Mouse (Mus musculus): Measurements from ENCODE around the gene Vmp1. TPM values are rescaled to one million over a fixed set of nuclear protein-coding genes. Genes with fewer than 3 reads are reported as not detected.

Vmp1 gene
- total and polyA plus RNA-seq, 2 experiments from 2014 or later = 45.3 to 136 TPM

DNA sequence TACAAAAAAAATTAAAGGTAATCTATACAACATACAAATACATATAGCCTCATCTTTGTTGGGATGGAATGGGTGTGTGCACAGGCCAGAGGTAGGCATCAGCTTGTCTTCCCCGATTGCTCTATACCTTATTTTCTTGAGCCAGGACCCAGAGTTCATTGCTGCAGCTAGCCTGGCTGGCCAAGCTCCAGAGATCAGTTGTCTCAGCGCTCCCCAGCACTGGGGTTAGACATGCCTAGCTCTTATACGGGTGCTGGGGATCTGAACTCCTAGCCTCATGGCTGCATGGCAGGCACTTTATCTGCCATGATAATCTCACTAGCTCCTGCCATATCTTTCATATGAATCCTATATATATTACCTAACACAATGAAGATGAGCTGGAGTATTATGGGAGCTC lies 15.5 kb downstream of the Vmp1 start:
- Histone ChIP-seq H3K27ac (ENCODE audit: low read depth, low read length) (no peak overlapping the region), H3K9me3 (ENCODE audit: low read length) (no peaks in the 10 kb centered on the region), H3K4me2 (ENCODE audit: low read depth, low read length, poor library complexity, severe bottlenecking) (no peak overlapping the region), H3K4me3 (ENCODE audit: low read depth, low read length) (no peak overlapping the region), H3K4me1 (ENCODE audit: insufficient read depth, low read length) (no peaks in the 10 kb centered on the region), H3K27me3 (ENCODE audit: insufficient read depth, low read length) (no peaks in the 10 kb centered on the region), H3K36me3 (ENCODE audit: insufficient read depth, low read length) (peaks cover 5% of the 10 kb centered on the region), H3K9ac (replicated peaks; ENCODE audit: low read length, poor library complexity, severe bottlenecking) (no peak overlapping the region)
- no peak for ATAC-seq (ENCODE audit: low FRiP score)
- TF ChIP-seq CTCF (IDR thresholded peaks at IDR 0.05) = no peak
- DNase-seq (ENCODE audit: low spot score) = no peak
- WGBS = 89% methylated on average over 3 of the region's 3 CpGs

DNA sequence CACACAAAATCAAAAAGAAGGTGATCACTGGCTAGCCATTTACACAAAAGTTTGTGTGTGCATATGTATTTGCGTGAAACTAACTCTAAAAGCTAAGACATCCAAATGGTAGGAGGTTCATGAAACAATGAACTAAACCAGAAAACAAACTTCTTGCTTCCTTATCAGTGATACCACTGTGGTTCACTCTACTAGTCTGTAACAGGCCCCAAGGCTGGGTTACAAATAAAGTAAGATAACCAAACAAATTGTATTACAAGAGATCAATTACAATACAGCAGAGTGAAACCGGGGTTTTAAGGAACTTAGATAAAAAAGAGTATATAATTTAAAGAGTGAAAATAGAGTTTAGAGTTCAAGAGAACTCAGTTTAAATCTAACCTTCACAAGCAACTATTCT lies 16.1 kb downstream of the Vmp1 start:
- Histone ChIP-seq H3K27me3 (ENCODE audit: insufficient read depth, low read length) (no peaks in the 10 kb centered on the region), H3K9me3 (ENCODE audit: low read length) (no peaks in the 10 kb centered on the region), H3K4me3 (ENCODE audit: low read depth, low read length) (no peak overlapping the region), H3K4me1 (ENCODE audit: insufficient read depth, low read length) (no peaks in the 10 kb centered on the region), H3K27ac (ENCODE audit: low read depth, low read length) (no peak overlapping the region), H3K36me3 (ENCODE audit: insufficient read depth, low read length) (peaks cover 7% of the 10 kb centered on the region), H3K9ac (replicated peaks; ENCODE audit: low read length, poor library complexity, severe bottlenecking) (no peak overlapping the region), H3K4me2 (ENCODE audit: low read depth, low read length, poor library complexity, severe bottlenecking) (no peak overlapping the region)
- WGBS = 97% methylated on average over 2 of the region's 2 CpGs
- DNase-seq (ENCODE audit: low spot score) = no peak
- TF ChIP-seq CTCF (IDR thresholded peaks at IDR 0.05) = no peak
- no peak for ATAC-seq (ENCODE audit: low FRiP score)

DNA sequence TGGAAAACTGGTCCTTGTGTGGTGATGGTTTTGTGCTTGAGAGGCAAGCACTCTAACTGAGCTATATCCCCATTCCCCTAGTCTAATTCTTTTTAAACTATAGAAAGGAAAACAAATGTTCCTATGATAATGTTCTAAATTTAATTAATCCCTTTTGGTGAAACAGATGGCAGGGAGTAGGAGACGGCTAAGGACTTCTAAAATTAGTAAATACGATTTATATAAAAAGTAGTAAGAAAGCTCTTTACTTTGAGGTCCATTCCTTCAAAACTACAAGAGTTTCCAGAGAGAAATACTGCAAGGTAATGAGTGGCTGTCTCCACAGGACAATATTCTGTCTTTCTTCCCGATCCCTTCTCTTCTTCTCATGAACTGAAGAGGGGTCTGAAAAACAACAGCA lies 19.2 kb downstream of the Vmp1 start:
- Histone ChIP-seq H3K4me2 (ENCODE audit: low read depth, low read length, poor library complexity, severe bottlenecking) (no peak overlapping the region), H3K4me1 (ENCODE audit: insufficient read depth, low read length) (no peaks in the 10 kb centered on the region), H3K27me3 (ENCODE audit: insufficient read depth, low read length) (no peaks in the 10 kb centered on the region), H3K36me3 (ENCODE audit: insufficient read depth, low read length) (peaks cover 10% of the 10 kb centered on the region), H3K27ac (ENCODE audit: low read depth, low read length) (no peak overlapping the region), H3K9ac (replicated peaks; ENCODE audit: low read length, poor library complexity, severe bottlenecking) (no peak overlapping the region), H3K4me3 (ENCODE audit: low read depth, low read length) (no peak overlapping the region), H3K9me3 (ENCODE audit: low read length) (no peaks in the 10 kb centered on the region)
- WGBS = 93% methylated on average over 3 of the region's 3 CpGs
- DNase-seq (ENCODE audit: low spot score) (no peak), ATAC-seq (ENCODE audit: low FRiP score) (no peak)
- no peak for TF ChIP-seq CTCF (IDR thresholded peaks at IDR 0.05)

DNA sequence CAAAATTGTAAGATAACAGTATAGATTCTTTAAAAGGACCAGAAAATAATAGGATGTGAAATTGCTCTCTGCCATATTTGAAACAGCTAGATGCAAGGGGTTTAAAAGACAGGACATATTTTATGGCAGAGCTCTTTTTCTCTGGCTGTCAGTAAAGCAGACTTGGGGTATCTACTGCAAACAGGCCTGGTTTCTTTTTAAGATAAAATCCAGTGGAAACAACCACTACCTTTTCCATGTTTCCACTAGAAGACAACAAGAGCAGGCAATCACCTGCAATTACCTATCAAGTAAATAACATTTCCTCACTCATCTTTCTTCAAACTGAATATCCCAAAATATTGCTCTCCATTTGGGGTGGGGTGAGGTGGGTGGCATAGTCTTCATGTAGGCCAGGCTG lies 19.7 kb downstream of the Vmp1 start:
- TF ChIP-seq CTCF (IDR thresholded peaks at IDR 0.05) = no peak
- no peaks in the 10 kb centered on the region for H3K9me3 ChIP-seq (ENCODE audit: low read length)
- no peaks in the 10 kb centered on the region for H3K27me3 ChIP-seq (ENCODE audit: insufficient read depth, low read length)
- H3K27ac ChIP-seq (ENCODE audit: low read depth, low read length) = no peak overlapping the region
- H3K9ac ChIP-seq (replicated peaks; ENCODE audit: low read length, poor library complexity, severe bottlenecking) = no peak overlapping the region
- no peaks in the 10 kb centered on the region for H3K4me1 ChIP-seq (ENCODE audit: insufficient read depth, low read length)
- H3K4me3 ChIP-seq (ENCODE audit: low read depth, low read length) = no peak overlapping the region
- ATAC-seq (ENCODE audit: low FRiP score) (no peak), DNase-seq (ENCODE audit: low spot score) (no peak)
- no peak overlapping the region for H3K4me2 ChIP-seq (ENCODE audit: low read depth, low read length, poor library complexity, severe bottlenecking)
- H3K36me3 ChIP-seq (ENCODE audit: insufficient read depth, low read length) = peaks cover 10% of the 10 kb centered on the region

DNA sequence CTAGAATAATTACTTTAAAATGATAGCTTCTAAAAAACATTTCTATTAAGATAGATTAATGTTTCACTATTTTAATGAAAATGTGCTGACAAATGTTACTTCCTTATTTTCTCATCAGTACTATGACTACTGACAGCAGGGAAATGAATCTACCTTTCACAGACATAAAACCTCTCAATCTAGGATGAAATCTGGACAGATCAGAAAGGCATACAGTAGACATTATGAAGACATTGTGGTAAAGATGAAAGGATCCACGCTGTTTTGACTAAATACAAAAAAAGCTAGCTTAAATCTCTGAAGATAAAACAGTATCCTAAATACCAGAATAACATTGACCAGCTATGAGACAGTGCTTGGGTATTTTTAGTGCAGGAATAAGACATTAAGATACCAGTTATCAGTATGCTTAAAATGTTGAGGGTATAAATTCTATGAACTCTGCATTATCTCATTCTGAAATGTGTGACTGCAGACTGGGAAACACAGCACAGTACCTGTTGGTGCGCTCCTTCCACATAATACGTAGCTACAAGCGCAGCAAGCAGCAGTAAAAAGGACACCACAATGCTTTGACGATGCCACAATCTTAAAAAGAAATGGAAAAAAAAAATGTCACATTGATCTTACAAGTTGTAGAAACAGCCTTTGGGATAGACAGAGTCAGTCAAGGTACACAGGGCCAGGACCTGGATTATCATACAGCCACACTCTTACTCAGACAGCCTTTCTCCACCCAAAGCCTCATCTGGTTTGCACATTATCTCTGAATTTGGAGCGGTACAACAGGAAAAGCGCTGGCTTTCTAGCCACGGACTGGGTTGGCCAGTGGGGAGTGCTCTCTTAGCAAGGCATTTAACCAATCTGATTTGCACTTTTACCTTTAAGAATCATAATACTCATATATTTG lies 20.4 kb downstream of the Vmp1 start:
- Histone ChIP-seq H3K4me2 (ENCODE audit: low read depth, low read length, poor library complexity, severe bottlenecking) (no peak overlapping the region), H3K9ac (replicated peaks; ENCODE audit: low read length, poor library complexity, severe bottlenecking) (no peak overlapping the region), H3K4me3 (ENCODE audit: low read depth, low read length) (no peak overlapping the region), H3K4me1 (ENCODE audit: insufficient read depth, low read length) (no peaks in the 10 kb centered on the region), H3K36me3 (ENCODE audit: insufficient read depth, low read length) (peaks cover 10% of the 10 kb centered on the region), H3K9me3 (ENCODE audit: low read length) (no peaks in the 10 kb centered on the region), H3K27me3 (ENCODE audit: insufficient read depth, low read length) (no peaks in the 10 kb centered on the region), H3K27ac (ENCODE audit: low read depth, low read length) (no peak overlapping the region)
- 96% methylated on average over 8 of the region's 8 CpGs for whole genome bisulfite sequencing
- DNase-seq (ENCODE audit: low spot score) (no peak), ATAC-seq (ENCODE audit: low FRiP score) (no peak)
- TF ChIP-seq CTCF (IDR thresholded peaks at IDR 0.05) = no peak

DNA sequence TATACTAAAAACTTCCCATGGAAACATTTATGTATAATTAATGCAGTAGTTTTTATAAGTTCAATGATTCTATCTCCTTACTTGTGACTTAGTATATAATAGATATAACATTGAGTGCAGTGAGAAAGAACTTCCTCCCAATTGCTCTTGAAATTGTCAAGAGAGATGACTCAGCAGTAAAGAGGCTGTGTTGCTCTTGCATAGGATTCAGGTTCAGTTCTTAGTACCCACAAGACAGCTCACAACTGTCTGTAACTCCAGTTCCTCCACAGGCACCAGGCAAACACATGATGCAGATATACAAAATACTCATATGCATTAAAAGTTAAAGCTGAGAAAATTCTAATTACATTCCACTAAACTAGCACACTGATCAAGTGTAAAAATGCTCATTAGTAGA lies 25.8 kb downstream of the Vmp1 start:
- no peak overlapping the region for H3K4me2 ChIP-seq (ENCODE audit: low read depth, low read length, poor library complexity, severe bottlenecking)
- H3K4me1 ChIP-seq (ENCODE audit: insufficient read depth, low read length) = no peaks in the 10 kb centered on the region
- ATAC-seq (ENCODE audit: low FRiP score) (no peak), DNase-seq (ENCODE audit: low spot score) (no peak)
- peaks cover 5% of the 10 kb centered on the region; the same call in 1 of the 2 replicates for H3K36me3 ChIP-seq (ENCODE audit: insufficient read depth, low read length)
- H3K27me3 ChIP-seq (ENCODE audit: insufficient read depth, low read length) = no peaks in the 10 kb centered on the region
- no peaks in the 10 kb centered on the region for H3K9me3 ChIP-seq (ENCODE audit: low read length)
- H3K4me3 ChIP-seq (ENCODE audit: low read depth, low read length) = no peak overlapping the region
- H3K27ac ChIP-seq (ENCODE audit: low read depth, low read length) = no peak overlapping the region
- no peak for TF ChIP-seq CTCF (IDR thresholded peaks at IDR 0.05)
- no peak overlapping the region for H3K9ac ChIP-seq (replicated peaks; ENCODE audit: low read length, poor library complexity, severe bottlenecking)

Measured in midbrain, postnatal 0 days (tissue).